Mouse (Mus musculus) testis, adult 2 months (tissue): Measurements from ENCODE around the gene Ehmt2. TPM values are rescaled to one million over a fixed set of nuclear protein-coding genes. Genes with fewer than 3 reads are reported as not detected.

Experiments
- H3K27ac ChIP-seq: fragments of 200-500 bp; 2 replicates; pipeline ENCODE4 v1.5.1; 2012; ENCODE audit warnings: low read depth, low read length; ENCODE audit not compliant: control insufficient read depth, insufficient read depth
- H3K27me3 ChIP-seq: fragments of 200-500 bp; 2 replicates; pipeline ENCODE4 v1.6.1; 2012; ENCODE audit warnings: mild to moderate bottlenecking, low read length, moderate library complexity; ENCODE audit not compliant: control insufficient read depth, insufficient read depth
- H3K36me3 ChIP-seq: fragments of 200-500 bp; 2 replicates; pipeline ENCODE4 v1.6.1; 2012; ENCODE audit warnings: mild to moderate bottlenecking, low read length; ENCODE audit not compliant: control insufficient read depth, insufficient read depth
- H3K4me1 ChIP-seq: fragments of 200-500 bp; 2 replicates; pipeline ENCODE4 v1.6.1; 2012; ENCODE audit warnings: low read length; ENCODE audit not compliant: control insufficient read depth, insufficient read depth
- H3K4me3 ChIP-seq: fragments of 200-500 bp; 2 replicates; pipeline ENCODE4 v1.5.1; 2012; ENCODE audit warnings: low read depth, mild to moderate bottlenecking, low read length, moderate library complexity, mixed read lengths; ENCODE audit not compliant: control insufficient read depth
- CTCF ChIP-seq: fragments of 200-500 bp; IDR thresholded peaks from 2 replicates; pipeline ENCODE4 v1.5.1; 2012; ENCODE audit warnings: low read depth, mild to moderate bottlenecking, inconsistent platforms, low read length, moderate library complexity; ENCODE audit not compliant: control insufficient read depth, insufficient read depth, insufficient replicate concordance
- POLR2A ChIP-seq: fragments of 200-500 bp; IDR thresholded peaks from 2 replicates; pipeline ENCODE4 v1.6.1; 2012; ENCODE audit warnings: low read depth, mild to moderate bottlenecking, inconsistent platforms, low read length, moderate library complexity; ENCODE audit not compliant: control insufficient read depth
- polyA plus RNA-seq: library from polyadenylated mRNA; depleted of rRNA; stranded (reverse); fragments of >200 nt; gene quantifications from 2 replicates; pipeline ENCODE4 v1.2.3, GENCODE M21; 2012

Gene Ehmt2
- polyA plus RNA-seq, 1 experiment, result 344 TPM

DNA sequence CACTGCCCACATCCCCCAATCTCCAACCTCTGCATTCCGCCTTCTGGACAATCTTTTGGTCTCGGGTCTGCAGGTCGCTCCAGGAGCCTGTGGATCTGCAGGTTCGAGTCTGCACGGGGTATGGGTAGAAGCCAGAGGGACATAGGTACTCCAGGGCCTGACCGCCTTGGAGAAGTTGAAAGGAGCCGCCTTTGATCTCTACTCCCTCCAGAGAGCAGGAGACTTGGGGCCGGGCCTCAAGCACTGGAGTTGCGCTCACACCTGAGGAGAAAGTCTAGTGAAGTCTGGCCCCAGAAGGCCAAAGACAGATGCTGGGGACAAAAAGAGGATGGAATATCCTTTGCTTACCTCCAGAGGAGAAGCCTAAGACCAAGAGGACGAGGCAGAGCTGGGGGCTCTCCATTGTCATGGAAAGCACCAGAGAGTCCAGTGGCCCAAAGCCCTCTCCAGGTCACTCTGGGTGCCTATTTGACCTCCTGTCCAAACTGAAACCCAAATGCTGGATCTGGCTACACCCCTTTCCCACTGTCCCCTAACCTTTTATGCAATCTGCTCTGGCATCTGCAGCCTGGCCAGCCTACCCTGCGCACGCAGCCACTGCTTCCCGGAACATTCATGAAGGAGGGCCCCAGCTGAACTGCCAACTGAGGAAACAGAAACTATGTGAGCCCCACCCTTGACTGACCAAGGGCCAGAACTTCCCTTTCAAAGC, 36.4 kb upstream of the Ehmt2 start:
- TF ChIP-seq POLR2A (no peak), CTCF (no peak)
- Histone ChIP-seq H3K27me3 (no peaks in the 10 kb centered on the region), H3K27ac (no peak overlapping the region), H3K36me3 (no peaks in the 10 kb centered on the region), H3K4me1 (no peaks in the 10 kb centered on the region), H3K4me3 (no peak overlapping the region)

DNA sequence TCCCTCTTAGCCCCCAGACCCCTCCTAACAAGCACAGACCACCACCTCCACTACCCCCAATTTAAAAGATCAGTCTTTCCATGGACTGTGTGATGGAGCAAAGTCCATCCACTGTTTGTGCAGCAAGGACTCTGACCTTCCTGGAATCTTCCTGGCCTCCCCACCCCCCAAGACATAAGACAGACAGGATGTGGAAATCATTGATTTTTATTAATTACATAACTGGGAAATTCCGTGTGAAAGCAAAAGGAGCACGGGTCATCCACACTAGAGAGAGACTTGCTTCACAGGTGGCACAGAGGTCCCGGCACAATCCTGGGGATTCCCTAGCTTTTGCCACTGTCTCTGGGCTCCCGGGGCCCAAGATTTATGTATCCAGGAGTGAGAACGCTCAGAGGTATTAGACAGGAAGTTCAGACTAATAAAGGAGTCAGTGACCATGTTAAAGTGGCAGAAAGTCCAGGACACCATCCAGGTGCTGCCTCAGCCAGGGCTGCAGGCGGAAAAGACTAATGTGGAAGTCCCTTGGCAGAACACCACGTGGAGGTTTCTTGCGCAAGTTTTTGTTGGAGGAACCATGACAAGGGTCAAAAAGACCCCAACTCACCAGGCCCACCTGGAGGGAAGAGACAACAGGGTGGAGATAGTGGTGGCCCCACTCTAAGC, 35.7 kb upstream of the Ehmt2 start, which contains the start of gene Cfb:
Cfb (minus strand) TSS at position 103 of the 666 bp plus-strand sequence.
- no peaks in the 10 kb centered on the region for H3K4me1 ChIP-seq
- H3K4me3 ChIP-seq, result no peak within 1 kb of the TSS
- no peak for TF ChIP-seq CTCF
- no peak for TF ChIP-seq POLR2A
- no peaks in the 10 kb centered on the region for H3K36me3 ChIP-seq
- H3K27me3 ChIP-seq, result no peaks in the 10 kb centered on the region
- no peak within 1 kb of the TSS for H3K27ac ChIP-seq

DNA sequence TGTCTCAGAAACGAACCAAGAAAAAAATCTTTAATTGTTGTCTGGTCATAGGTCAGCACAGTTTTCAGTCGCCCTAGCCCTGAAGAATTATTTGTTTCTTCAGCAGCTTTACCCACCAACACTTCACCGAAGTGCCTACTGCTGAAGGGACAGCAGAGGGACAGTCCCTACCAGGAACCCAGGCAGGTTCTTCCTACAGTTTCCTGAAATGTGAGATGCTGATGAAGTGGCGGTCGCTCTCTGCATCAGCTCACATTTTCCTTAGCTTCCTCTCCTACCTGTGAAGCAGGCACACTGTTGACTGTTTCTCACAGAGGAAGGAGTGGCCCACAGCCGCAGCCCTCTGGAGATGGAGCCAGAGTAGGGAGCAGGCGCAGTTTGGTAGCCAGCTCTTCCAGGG, 32.3 kb upstream of the Ehmt2 start:
- Histone ChIP-seq H3K27ac (no peak overlapping the region), H3K4me1 (no peaks in the 10 kb centered on the region), H3K4me3 (no peak overlapping the region), H3K36me3 (no peaks in the 10 kb centered on the region), H3K27me3 (no peaks in the 10 kb centered on the region)
- TF ChIP-seq CTCF (no peak), POLR2A (no peak)

DNA sequence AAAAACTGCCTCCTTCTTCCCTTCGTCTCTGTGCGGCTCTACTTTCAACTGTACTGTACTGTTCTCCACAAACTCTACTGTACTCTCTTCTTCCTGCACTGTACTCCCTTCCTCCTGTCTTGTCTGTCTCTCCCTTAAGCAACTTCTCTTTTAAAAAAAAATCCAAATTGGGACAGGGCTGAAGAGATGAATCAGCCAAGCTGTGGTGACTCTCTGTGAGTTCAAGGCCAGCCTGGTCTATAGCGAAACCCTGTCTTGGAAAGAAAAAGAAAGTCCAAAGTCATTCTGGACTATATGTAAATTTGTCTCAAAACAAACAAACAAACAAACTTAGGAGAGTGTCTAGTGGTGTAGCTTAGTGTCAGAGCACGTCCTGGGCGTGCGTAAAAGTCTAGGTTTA, 23.9 kb upstream of the Ehmt2 start:
- peaks cover 2% of the 10 kb centered on the region for H3K4me1 ChIP-seq
- H3K27me3 ChIP-seq, result no peaks in the 10 kb centered on the region
- H3K4me3 ChIP-seq, result no peak overlapping the region
- TF ChIP-seq POLR2A (no peak), CTCF (no peak)
- H3K36me3 ChIP-seq, result no peaks in the 10 kb centered on the region
- H3K27ac ChIP-seq, result no peak overlapping the region

DNA sequence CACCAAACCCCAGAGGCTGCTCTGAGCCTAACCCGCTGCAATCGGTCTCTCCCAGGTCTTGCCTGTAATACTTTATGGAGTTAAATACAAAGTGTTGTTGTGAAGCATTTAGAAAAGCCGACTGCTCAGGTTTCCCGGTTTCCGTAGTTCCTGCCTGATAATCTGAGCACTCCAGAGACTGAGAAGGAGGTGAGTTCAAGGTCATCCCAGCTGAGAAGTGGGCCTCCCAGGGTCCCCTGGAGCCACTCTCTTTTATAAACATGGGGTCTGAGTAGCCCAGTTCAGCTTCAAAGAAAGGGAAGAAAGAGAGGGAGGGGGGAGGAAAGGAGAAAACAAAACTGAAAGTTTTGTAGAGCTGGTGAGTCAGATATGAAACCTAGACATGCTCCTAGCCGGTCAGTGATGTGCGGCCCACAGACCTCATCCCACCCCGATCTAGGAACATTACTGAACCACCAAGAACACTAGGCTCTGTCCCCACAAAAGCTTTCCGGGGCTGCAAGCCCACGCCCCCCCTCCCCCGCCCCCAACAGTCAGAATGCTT, 18.9 kb upstream of the Ehmt2 start, which contains the start of gene Zbtb12:
Zbtb12 (plus strand) TSS at position 148 of the 544 bp plus-strand sequence.
- no peaks in the 10 kb centered on the region for H3K27me3 ChIP-seq
- peak within 1 kb of the TSS; percentile 72 for H3K4me3 ChIP-seq
- no peak for TF ChIP-seq POLR2A
- TF ChIP-seq CTCF, result no peak
- H3K4me1 ChIP-seq, result peaks cover 14% of the 10 kb centered on the region
- H3K27ac ChIP-seq, result 0 out of 2 replicates have a peak within 1 kb of the TSS, but pooled peaks have one; percentile 57
- no peaks in the 10 kb centered on the region for H3K36me3 ChIP-seq

DNA sequence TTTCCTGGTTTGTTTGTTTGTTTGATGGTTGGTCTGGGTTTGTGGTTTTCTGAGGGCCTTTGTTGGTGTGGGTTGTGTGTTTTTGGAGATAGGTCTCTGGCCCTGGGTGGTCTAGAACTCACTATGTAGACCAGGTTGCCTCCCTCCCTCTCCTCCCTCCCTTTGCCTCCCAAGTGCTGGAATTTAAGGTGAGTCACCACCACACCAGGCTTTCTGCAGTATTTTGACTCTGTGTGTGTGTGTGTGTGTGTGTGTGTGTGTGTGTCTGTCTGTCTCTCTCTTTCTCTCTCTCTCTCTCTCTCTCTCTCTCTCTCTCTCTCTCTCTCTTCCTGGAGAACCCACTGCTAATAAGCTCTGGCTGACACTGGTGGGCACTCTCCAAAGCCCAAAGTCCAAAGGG, 17.1 kb upstream of the Ehmt2 start:
- Histone ChIP-seq H3K4me1 (peaks cover 14% of the 10 kb centered on the region), H3K36me3 (no peaks in the 10 kb centered on the region), H3K27ac (no peak overlapping the region), H3K27me3 (no peaks in the 10 kb centered on the region), H3K4me3 (no peak overlapping the region)
- TF ChIP-seq CTCF (no peak), POLR2A (no peak)

DNA sequence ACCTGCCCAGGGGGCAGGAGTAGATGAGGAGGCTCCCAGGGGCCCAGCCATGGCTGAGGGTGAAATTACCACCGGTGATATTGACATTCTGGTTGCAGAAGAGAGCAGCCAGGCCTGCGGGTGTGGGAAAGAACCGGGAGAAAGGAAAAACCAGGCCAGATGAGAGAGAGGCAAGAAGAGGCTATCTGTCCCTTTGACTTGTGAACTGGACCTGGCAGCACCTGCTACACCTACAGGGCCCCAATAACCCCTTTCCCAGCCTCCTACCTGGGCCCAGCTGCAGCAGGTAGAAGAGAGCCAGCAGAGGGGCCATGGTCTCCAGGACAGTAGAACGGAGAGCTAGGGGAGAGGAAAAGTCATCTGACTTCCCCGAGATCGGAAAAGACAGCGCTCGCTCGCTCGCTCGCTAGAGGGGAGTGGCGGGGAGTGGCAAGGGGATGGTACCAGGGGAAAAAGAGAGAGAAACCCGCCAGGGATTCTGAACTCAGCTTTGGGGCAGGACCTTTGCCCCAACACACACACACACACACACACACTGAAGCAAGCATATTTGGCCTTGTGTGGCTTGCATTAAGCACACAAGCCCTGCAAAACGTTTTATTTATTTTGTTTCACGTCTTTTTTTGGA, 16.5 kb upstream of the Ehmt2 start, which contains the start of gene Gm20547:
Gm20547 (minus strand) TSS at position 360 of the 628 bp plus-strand sequence.
- Histone ChIP-seq H3K4me3 (peak within 1 kb of the TSS; percentile 32), H3K27ac (peak within 1 kb of the TSS; percentile 34; the same call in 1 of the 2 replicates), H3K27me3 (no peaks in the 10 kb centered on the region), H3K36me3 (no peaks in the 10 kb centered on the region), H3K4me1 (peaks cover 14% of the 10 kb centered on the region)
- TF ChIP-seq POLR2A (no peak), CTCF (no peak)
